Mouse (Mus musculus) heart, embryonic 12.5 days (tissue): ENCODE data around the gene Klf1. TPM values are rescaled to one million over a fixed set of nuclear protein-coding genes. Genes with fewer than 3 reads are reported as not detected.

ENCODE experiments used
- ATAC-seq: fragments of 200-750 bp; cut with Nextera tagmentation; 2 replicates; pipeline ENCODE4 v1.8.0; 2017; ENCODE audit warnings: moderate TSS enrichment, moderate library complexity; ENCODE audit not compliant: insufficient number of reproducible peaks, low FRiP score
- H3K27ac ChIP-seq: fragments of 300-500 bp; sonication (generic); 2 replicates; pipeline ENCODE4 v1.5.1; 2016; ENCODE audit warnings: mild to moderate bottlenecking, moderate library complexity; ENCODE audit not compliant: poor library complexity, severe bottlenecking
- H3K27me3 ChIP-seq: fragments of 300-500 bp; sonication (generic); replicated peaks from 2 replicates; pipeline ENCODE4 v1.6.1; 2016; ENCODE audit warnings: mild to moderate bottlenecking, moderate library complexity
- H3K36me3 ChIP-seq: fragments of 300-500 bp; sonication (generic); 2 replicates; pipeline ENCODE4 v1.6.1; 2016; ENCODE audit warnings: mild to moderate bottlenecking, moderate library complexity
- H3K4me1 ChIP-seq: fragments of 300-500 bp; sonication (generic); replicated peaks from 2 replicates; pipeline ENCODE4 v1.6.1; 2016; ENCODE audit warnings: mild to moderate bottlenecking
- H3K4me2 ChIP-seq: fragments of 300-500 bp; sonication (generic); 2 replicates; pipeline ENCODE4 v1.6.1; 2016; ENCODE audit warnings: mild to moderate bottlenecking, moderate library complexity
- H3K4me3 ChIP-seq: fragments of 300-500 bp; sonication (generic); 2 replicates; pipeline ENCODE4 v1.5.1; 2016; ENCODE audit warnings: mild to moderate bottlenecking
- H3K9ac ChIP-seq: fragments of 300-500 bp; sonication (generic); 2 replicates; pipeline ENCODE4 v1.6.1; 2016; ENCODE audit warnings: mild to moderate bottlenecking, moderate library complexity
- H3K9me3 ChIP-seq: fragments of 300-500 bp; sonication (generic); replicated peaks from 2 replicates; pipeline ENCODE4 v1.6.1; 2016; ENCODE audit warnings: mild to moderate bottlenecking, moderate library complexity
- WGBS: fragments of 180-500 bp; shearing (Covaris S2); methylation state at CpG from one replicate; pipeline ENCODE4 v1.1.7; 2016; 5-methylcytosine and 5-hydroxymethylcytosine counted together
- polyA plus RNA-seq: library from polyadenylated mRNA; unstranded; fragments of >200 nt; fragmentation: Nextera tagmentation; extraction: Ambion mirVana; gene quantifications from 2 replicates; pipeline ENCODE4 v1.2.1, GENCODE M21; 2016

Gene Klf1
- 12.1 and 17.9 TPM in 2 replicates for polyA plus RNA-seq

DNA sequence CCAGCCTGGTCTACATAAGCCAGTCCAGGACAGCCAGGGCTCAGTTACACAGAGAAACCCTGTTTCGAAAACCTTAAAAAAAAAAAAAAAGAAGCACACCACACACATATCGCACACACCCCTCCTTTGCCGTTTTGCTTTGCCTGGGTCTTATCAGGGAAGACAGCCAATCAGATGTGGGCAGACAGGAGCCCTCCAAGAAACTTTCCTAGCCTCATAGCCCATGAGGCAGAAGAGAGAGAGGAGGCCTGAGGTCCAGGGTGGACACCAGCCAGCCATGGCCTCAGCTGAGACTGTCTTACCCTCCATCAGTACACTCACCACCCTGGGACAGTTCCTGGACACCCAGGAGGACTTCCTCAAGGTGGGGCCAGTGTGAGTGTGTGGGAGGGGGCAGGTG lies at the start of gene Klf1:
TSS of gene Klf1 (plus strand) at position 177 of the 400 bp plus-strand sequence.
- H3K9me3 ChIP-seq: no peaks in the 10 kb centered on the region
- peak within 1 kb of the TSS; percentile 63 for H3K27ac ChIP-seq

DNA sequence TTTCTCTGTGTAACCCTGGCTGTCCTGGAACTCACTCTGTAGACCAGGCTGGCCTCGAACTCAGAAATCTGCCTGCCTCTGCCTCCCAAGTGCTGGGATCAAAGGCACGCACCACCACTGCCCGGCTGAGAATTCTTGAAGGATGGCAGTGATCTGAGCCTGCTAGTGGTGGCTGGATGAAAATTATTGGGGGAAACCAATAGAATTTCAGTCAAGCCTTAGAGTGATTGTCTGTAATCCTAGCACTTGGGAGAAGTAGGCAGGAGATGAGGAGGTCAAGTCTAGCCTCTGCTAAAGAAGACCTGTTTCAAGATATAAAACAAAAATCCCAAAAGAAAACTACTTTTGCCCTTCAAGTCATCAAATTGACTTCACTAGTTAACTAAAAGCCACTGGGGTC lies 45.3 kb upstream of the Klf1 start:
- H3K4me2 ChIP-seq: peak overlapping the region; percentile 94; the same call in 1 of the 2 replicates
- no peaks in the 10 kb centered on the region for H3K9me3 ChIP-seq
- H3K36me3 ChIP-seq: peaks cover 25% of the 10 kb centered on the region
- H3K27me3 ChIP-seq: no peaks in the 10 kb centered on the region
- peak; percentile 2; the same call in 1 of the 2 replicates for ATAC-seq
- peaks cover 12% of the 10 kb centered on the region for H3K4me1 ChIP-seq
- no peak overlapping the region for H3K27ac ChIP-seq
- no peak overlapping the region for H3K9ac ChIP-seq
- WGBS: 89% methylated on average over 3 of the region's 3 CpGs
- H3K4me3 ChIP-seq: peak overlapping the region; percentile 94; the same call in 1 of the 2 replicates

More for the DNA sequence above, at the start of gene Klf1:
- H3K4me1 ChIP-seq: peaks cover 7% of the 10 kb centered on the region; the same call in 1 of the 2 replicates
- no peaks in the 10 kb centered on the region for H3K36me3 ChIP-seq
- peaks cover 24% of the 10 kb centered on the region for H3K27me3 ChIP-seq
- peak within 1 kb of the TSS; percentile 78 for H3K9ac ChIP-seq
- peak within 1 kb of the TSS; percentile 97 for H3K4me2 ChIP-seq
- peak; percentile 66 for ATAC-seq
- 39% methylated on average over 3 of the region's 3 CpGs for WGBS
- H3K4me3 ChIP-seq: peak within 1 kb of the TSS; percentile 66

DNA sequence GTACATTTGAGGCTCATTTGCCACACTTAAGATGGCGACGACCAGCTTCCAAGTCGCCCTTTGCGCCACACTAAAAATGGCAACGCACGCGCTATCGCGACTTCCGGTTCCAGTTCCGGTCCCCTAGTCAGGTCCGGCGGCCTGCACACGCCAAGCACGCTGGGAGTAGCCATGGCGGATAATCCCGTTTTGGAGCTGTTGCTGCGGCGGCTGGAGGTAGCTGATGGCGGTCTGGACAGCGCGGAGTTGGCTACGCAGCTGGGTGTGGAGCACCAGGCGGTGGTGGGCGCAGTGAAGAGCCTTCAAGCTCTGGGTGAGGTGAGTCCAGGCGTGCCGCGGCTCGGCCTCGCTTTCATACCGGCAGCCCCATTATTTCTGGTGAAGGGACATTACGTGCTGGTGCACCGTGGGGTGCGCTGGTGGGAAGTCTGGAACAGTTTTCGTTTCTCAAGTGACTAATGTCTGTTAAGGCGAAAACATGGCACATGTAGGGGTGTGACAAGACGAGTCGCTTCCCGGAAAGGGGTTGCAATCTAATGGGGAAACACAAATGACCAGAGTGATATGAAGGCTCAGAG lies 44.8 kb upstream of the Klf1 start, which contains the start of gene Farsa:
TSS of gene Farsa (plus strand) at position 126 of the 578 bp plus-strand sequence.
- no peaks in the 10 kb centered on the region for H3K27me3 ChIP-seq
- H3K4me2 ChIP-seq: peak within 1 kb of the TSS; percentile 94
- under 1% methylated on average over 39 of the region's 39 CpGs for WGBS
- ATAC-seq: peak; percentile 89
- H3K36me3 ChIP-seq: peaks cover 30% of the 10 kb centered on the region
- H3K4me3 ChIP-seq: peak within 1 kb of the TSS; percentile 94
- peak within 1 kb of the TSS; percentile 76 for H3K27ac ChIP-seq
- peaks cover 12% of the 10 kb centered on the region for H3K4me1 ChIP-seq
- peak within 1 kb of the TSS; percentile 94 for H3K9ac ChIP-seq
- no peaks in the 10 kb centered on the region for H3K9me3 ChIP-seq

DNA sequence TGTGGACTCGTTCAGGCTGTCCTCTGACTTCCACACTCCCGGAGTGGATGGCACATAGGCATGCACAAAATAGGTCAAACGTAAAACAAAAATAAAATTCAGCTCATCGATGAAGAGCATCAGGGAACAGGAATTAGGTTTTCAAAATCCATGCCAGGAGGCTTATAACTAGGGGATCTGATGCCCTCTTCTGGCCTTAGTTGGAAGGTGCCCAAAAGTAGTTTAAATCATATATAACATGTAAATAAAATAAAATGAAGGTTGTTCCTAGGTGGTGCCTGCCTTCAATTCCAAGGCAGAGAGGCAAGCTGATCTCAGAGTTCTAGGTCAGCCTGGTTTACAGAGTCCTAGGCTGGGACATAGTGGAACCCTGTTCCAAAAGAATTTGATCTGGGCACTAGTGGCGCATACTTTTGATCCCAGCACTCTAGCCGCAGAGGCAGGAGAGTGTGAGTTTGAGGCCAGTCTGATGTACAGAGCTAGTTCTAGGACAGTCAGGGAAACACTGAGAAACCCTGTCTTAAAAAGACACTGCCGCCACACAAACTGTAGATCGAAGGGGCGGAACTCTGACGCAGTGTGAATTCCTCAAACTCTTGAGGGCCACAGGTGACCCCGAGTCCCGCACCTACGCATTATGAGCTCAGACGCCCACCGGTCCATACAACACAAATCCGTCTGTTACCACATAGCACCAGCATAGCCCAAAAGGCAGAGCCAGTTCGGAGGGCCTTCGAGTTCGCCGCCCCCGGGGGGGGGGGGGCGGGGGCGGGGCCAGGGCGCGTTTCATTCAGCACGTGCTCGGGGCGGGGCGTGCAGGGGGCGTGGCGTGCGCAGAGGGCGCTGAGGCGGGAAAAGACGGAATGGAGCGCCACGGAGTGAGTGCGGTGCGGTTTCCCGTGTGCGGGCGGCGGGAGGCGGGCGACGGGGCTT lies 30.1 kb upstream of the Klf1 start, which contains the start of gene Syce2:
TSS of gene Syce2 (plus strand) at position 736 of the 933 bp plus-strand sequence.
- peak; percentile 80 for ATAC-seq
- Histone ChIP-seq H3K4me1 (peaks cover 15% of the 10 kb centered on the region), H3K27ac (no peak within 1 kb of the TSS), H3K27me3 (peaks cover 4% of the 10 kb centered on the region; the same call in 1 of the 2 replicates), H3K4me3 (peak within 1 kb of the TSS; percentile 52), H3K4me2 (peak within 1 kb of the TSS; percentile 95), H3K36me3 (peaks cover 35% of the 10 kb centered on the region), H3K9me3 (no peaks in the 10 kb centered on the region), H3K9ac (peak within 1 kb of the TSS; percentile 70)
- WGBS: 12% methylated on average over 45 of the region's 46 CpGs

DNA sequence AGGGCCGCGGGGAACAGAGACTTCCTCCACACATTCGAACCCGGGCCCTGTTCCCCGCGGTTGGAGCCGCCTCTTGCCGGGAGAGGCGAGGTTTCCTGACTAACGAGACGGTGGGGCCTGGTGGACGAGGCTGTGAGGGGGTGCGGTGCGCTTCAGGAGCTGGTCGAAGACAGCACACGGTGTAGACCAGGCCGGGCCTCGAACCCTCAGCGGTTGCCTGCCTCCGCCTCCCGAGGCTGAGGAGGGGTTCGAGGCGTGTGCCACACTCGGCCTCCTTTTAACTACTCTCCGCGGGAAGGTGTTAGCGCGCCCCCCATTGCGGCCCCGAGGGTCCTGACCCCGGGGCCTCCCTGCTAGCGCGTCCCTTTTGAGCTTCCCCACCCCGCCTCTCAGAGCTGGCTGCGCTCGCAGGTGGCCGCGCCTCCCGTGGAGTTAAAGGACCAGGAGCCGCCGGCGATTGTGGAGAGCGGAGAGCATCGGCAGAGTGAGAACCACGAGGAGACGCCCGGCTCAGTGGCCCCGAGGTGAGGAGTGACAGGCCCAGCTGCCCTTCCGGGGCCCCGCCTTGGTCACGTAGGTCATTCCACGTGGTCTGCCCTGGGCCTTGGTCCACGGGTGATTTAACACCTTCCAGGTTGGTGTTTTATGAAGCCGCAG lies 29.3 kb upstream of the Klf1 start:
- Histone ChIP-seq H3K27me3 (peaks cover 4% of the 10 kb centered on the region; the same call in 1 of the 2 replicates), H3K36me3 (peaks cover 27% of the 10 kb centered on the region), H3K4me2 (peak overlapping the region; percentile 95), H3K9ac (peak overlapping the region; percentile 70), H3K9me3 (no peaks in the 10 kb centered on the region), H3K27ac (no peak overlapping the region), H3K4me3 (peak overlapping the region; percentile 52), H3K4me1 (peaks cover 15% of the 10 kb centered on the region)
- 2% methylated on average over 53 of the region's 54 CpGs for WGBS
- ATAC-seq: peak; percentile 57

DNA sequence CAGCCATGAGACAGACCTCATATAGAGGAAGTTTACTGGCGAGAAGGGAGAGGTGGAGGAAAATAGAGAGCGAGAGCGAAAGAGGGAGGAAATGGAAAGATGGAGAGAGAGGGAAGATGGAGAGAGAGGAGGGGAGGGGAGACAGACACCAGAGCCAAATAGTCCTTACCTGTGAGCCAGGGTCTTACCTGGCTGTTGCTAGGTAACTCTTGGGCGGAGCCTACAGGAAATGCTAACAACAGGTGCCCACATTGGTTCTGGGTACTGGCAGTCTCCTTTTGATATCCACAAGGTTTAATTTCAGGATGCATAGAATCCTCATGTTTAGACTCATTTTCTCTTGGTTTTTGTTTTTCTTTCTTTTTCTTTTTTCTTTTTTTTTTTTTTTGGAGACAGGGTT lies 28.7 kb upstream of the Klf1 start:
- 77% methylated on average over 4 of the region's 4 CpGs for WGBS
- H3K27ac ChIP-seq: no peak overlapping the region
- H3K4me3 ChIP-seq: peak overlapping the region; percentile 52
- peak overlapping the region; percentile 70; the same call in 1 of the 2 replicates for H3K9ac ChIP-seq
- H3K9me3 ChIP-seq: no peaks in the 10 kb centered on the region
- H3K4me2 ChIP-seq: peak overlapping the region; percentile 95
- peaks cover 21% of the 10 kb centered on the region for H3K36me3 ChIP-seq
- H3K27me3 ChIP-seq: peaks cover 4% of the 10 kb centered on the region; the same call in 1 of the 2 replicates
- peaks cover 15% of the 10 kb centered on the region for H3K4me1 ChIP-seq
- no peak for ATAC-seq

DNA sequence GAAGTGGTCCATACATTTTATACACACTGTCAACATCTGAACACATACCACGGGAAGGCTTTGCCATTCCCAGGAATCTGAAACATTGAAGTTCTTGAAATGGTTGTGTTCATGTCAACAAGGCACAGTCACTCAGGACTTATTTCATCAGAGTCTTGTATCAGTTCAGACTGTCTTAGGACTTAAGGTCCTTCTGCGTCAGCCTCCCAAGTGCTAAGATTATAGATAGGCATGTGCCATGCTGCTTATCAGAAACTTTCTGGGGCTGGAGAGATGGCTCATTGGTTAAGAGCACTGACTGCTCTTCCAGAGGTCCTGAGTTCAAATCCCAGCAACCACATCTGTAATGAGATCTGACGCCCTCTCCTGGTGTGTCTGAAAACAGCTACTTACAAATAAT lies 27.4 kb upstream of the Klf1 start:
- H3K4me1 ChIP-seq: peaks cover 15% of the 10 kb centered on the region
- peaks cover 8% of the 10 kb centered on the region for H3K36me3 ChIP-seq
- no peak overlapping the region for H3K4me3 ChIP-seq
- H3K27me3 ChIP-seq: peaks cover 4% of the 10 kb centered on the region; the same call in 1 of the 2 replicates
- H3K4me2 ChIP-seq: no peak overlapping the region
- WGBS: 81% methylated on average over 3 of the region's 3 CpGs
- no peak for ATAC-seq
- no peak overlapping the region for H3K27ac ChIP-seq
- H3K9me3 ChIP-seq: no peaks in the 10 kb centered on the region
- no peak overlapping the region for H3K9ac ChIP-seq

DNA sequence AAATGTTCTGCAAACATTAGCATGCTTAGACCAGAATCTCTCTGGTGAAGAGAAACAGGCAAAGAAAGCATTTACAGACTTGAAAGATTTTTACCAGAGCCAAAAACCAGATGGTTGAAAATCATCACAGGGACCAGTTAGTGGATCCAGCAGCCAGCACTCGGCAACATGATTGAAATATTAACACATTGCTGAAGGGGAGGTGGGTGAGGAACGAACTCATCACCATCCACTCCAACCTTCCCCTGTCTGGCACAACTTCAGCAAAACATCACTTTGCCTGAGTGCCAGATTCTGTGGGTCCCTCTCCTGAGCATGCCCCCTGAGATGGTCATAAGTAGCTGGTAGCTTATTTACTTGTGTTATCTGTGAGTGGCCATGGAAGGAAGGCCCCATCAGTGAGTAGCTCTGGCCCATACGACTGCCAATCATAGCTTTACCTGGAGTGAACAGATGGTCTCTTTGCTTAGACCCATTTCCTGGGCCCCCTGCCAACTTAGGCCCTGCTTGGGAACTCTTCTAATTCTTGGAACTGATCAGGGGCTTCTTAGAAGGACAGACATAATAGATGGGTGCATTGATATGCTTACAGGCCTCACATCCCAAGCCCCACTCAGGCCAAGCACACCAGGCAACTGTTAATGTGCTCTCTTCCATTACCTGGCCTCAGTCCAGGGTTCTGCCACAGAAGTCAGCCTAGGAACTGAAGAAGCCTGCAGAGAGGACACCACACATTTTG lies 24.3 kb upstream of the Klf1 start:
- Histone ChIP-seq H3K27ac (no peak overlapping the region), H3K9me3 (no peaks in the 10 kb centered on the region), H3K36me3 (no peaks in the 10 kb centered on the region), H3K9ac (no peak overlapping the region), H3K4me3 (no peak overlapping the region), H3K4me2 (no peak overlapping the region), H3K27me3 (peaks cover 4% of the 10 kb centered on the region; the same call in 1 of the 2 replicates), H3K4me1 (peaks cover 6% of the 10 kb centered on the region)
- 73% methylated on average over 3 of the region's 3 CpGs for WGBS
- ATAC-seq: no peak

DNA sequence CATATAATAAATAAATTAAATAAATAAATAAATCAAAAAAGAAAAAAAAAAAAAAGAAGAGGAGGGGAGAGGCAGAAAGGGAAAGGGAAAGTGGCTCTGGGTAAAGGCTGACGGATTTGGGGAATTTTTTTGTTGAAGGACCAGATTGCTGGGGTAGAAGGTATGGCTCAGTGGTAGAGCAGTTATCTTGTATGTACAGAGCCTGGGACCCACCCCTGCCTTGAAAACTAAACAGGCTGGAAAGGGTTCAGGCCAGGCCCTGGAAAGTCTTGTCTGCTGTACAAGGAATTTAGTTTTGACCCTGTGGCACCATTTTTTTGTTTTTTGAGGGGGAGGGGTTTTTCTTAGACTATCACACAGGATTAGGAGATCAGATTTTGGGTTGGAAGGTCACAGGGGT lies 22.8 kb upstream of the Klf1 start:
- no peaks in the 10 kb centered on the region for H3K27me3 ChIP-seq
- H3K4me3 ChIP-seq: no peak overlapping the region
- H3K9me3 ChIP-seq: no peaks in the 10 kb centered on the region
- no peaks in the 10 kb centered on the region for H3K36me3 ChIP-seq
- ATAC-seq: no peak
- H3K9ac ChIP-seq: no peak overlapping the region
- H3K4me2 ChIP-seq: no peak overlapping the region
- H3K27ac ChIP-seq: no peak overlapping the region
- WGBS: 65% methylated on average over 1 of the region's 1 CpGs
- no peaks in the 10 kb centered on the region for H3K4me1 ChIP-seq

DNA sequence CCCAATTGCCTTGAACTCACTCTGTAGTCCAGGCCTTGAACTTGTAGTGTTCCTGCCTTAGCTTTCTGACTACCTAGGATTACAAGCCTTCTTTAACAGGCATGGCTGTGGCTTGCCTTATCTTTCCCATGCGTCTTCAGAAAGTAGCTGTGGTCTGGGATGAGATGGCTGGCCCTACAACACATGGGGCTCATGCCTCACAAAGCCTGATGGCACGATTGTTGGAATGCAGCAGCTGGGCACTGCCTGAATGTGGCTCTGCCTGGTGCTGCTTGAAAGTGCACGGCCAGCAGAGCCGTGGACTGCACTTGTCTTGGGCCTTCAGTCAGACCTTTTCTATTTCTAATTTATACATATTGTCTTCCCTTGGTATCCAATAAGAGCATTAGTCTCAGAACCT lies 17.0 kb upstream of the Klf1 start:
- Histone ChIP-seq H3K4me2 (no peak overlapping the region), H3K4me3 (no peak overlapping the region), H3K36me3 (peaks cover 40% of the 10 kb centered on the region), H3K9me3 (no peaks in the 10 kb centered on the region), H3K4me1 (no peaks in the 10 kb centered on the region), H3K9ac (no peak overlapping the region), H3K27ac (no peak overlapping the region), H3K27me3 (no peaks in the 10 kb centered on the region)
- 80% methylated on average over 4 of the region's 4 CpGs for WGBS
- no peak for ATAC-seq
